Mouse (Mus musculus): ENCODE measurements around the gene Myocd. TPM values are rescaled to one million over a fixed set of nuclear protein-coding genes. Genes with fewer than 3 reads are reported as not detected.

Gene Myocd
- total and polyA plus RNA-seq, 2 experiments from 2014 or later, result 55.9 to 129 TPM

GRCm38 (mm10) chr11:65128666-65129065 lies 141.1 kb downstream of the Myocd start:
- no peak overlapping the region for H3K27ac ChIP-seq (ENCODE audit: low read depth)
- H3K36me3 ChIP-seq (replicated peaks; ENCODE audit: control insufficient read depth, insufficient read depth, low read length), result no peaks in the 10 kb centered on the region
- ATAC-seq (ENCODE audit: insufficient read depth, low read depth), result no peak
- TF ChIP-seq EP300 (IDR thresholded peaks at IDR 0.05; ENCODE audit: low read depth) (no peak), CTCF (IDR thresholded peaks at IDR 0.05; ENCODE audit: low read depth) (no peak)
- no peak overlapping the region for H3K9ac ChIP-seq (replicated peaks; ENCODE audit: low read depth, low read length)
- 71% methylated on average over 4 of the region's 4 CpGs for WGBS
- H3K4me1 ChIP-seq (ENCODE audit: control insufficient read depth, insufficient read depth), result peaks cover 7% of the 10 kb centered on the region; the same call in 1 of the 2 replicates
- H3K4me2 ChIP-seq (ENCODE audit: low read depth, low read length), result no peak overlapping the region
- no peaks in the 10 kb centered on the region for H3K9me3 ChIP-seq (replicated peaks; ENCODE audit: control insufficient read depth, low read length)
- no peaks in the 10 kb centered on the region for H3K27me3 ChIP-seq (ENCODE audit: control insufficient read depth, insufficient read depth, low read length)
- no peak overlapping the region for H3K4me3 ChIP-seq (ENCODE audit: low read depth, low read length)
- no peak for DNase-seq (ENCODE audit: low spot score)

GRCm38 (mm10) chr11:65126566-65126965 lies 143.2 kb downstream of the Myocd start:
- Histone ChIP-seq H3K4me3 (ENCODE audit: low read depth, low read length) (no peak overlapping the region), H3K27ac (ENCODE audit: low read depth) (no peak overlapping the region), H3K9me3 (replicated peaks; ENCODE audit: control insufficient read depth, low read length) (no peaks in the 10 kb centered on the region), H3K4me1 (ENCODE audit: control insufficient read depth, insufficient read depth) (peaks cover 7% of the 10 kb centered on the region; the same call in 1 of the 2 replicates), H3K4me2 (ENCODE audit: low read depth, low read length) (no peak overlapping the region), H3K36me3 (replicated peaks; ENCODE audit: control insufficient read depth, insufficient read depth, low read length) (no peaks in the 10 kb centered on the region), H3K9ac (replicated peaks; ENCODE audit: low read depth, low read length) (no peak overlapping the region), H3K27me3 (ENCODE audit: control insufficient read depth, insufficient read depth, low read length) (no peaks in the 10 kb centered on the region)
- ATAC-seq (ENCODE audit: insufficient read depth, low read depth) (no peak), DNase-seq (ENCODE audit: low spot score) (no peak)
- TF ChIP-seq CTCF (IDR thresholded peaks at IDR 0.05; ENCODE audit: low read depth), result no peak
- TF ChIP-seq EP300 (IDR thresholded peaks at IDR 0.05; ENCODE audit: low read depth), result no peak
- 70% methylated on average over 9 of the region's 9 CpGs for WGBS

Other genes with a start within 250 kb of the Myocd start
- gene 1700086D15Rik, start 110.1 kb downstream of the Myocd start, total RNA-seq (2014; rRNA removed; ENCODE audit: low replicate concordance), result 1.2 and 8.0 TPM in 2 replicates
- gene 1700086D15Rik, start 110.1 kb downstream of the Myocd start, polyA plus RNA-seq (2015; fragmentation: Nextera tagmentation; extraction: Ambion mirVana), result 0.11 TPM in 1 of 2 replicates, not detected in the other
- 17.7 and 18.1 TPM in 2 replicates for gene Arhgap44, start 107.0 kb downstream of the Myocd start, total RNA-seq (2014; rRNA removed; ENCODE audit: low replicate concordance)
- gene Arhgap44, start 107.0 kb downstream of the Myocd start, polyA plus RNA-seq (2015; fragmentation: Nextera tagmentation; extraction: Ambion mirVana), result 8.5 and 8.9 TPM in 2 replicates